Mouse (Mus musculus): Measurements from ENCODE around the gene Ucn3.

Ucn3 gene

DNA sequence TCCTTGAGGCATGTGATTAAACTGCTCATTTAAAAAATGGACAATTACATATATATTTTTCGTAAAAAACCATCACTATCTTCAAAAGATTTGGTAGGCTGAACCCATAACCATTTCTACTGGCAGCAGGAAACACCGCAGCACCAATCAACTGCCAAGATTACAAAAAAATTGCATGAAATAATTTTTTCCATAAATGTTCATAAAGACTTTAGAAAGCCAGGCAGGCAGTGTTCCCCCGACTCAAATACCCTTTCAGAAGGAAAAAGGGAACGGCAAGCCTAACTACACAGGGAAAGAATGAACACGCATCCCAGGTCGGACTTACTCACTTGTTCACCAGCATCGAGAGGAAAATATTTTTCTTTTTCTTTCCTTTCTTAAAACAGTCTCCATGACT lies 52.5 kb downstream of the Ucn3 start:
- no peak for DNase-seq (ENCODE audit: low spot score in 2 of 2)

- no peak for DNase-seq (ENCODE audit: low spot score in 2 of 2)
Observed at GRCm38 (mm10) chr13:3891479-3892087, 53.6 kb downstream of the Ucn3 start.
